Mouse (Mus musculus): ENCODE measurements around the gene Rgs2.
A peak's percentile ranks its signal among the peaks of the same experiment; 100 is the strongest.

The Rgs2 gene

DNA sequence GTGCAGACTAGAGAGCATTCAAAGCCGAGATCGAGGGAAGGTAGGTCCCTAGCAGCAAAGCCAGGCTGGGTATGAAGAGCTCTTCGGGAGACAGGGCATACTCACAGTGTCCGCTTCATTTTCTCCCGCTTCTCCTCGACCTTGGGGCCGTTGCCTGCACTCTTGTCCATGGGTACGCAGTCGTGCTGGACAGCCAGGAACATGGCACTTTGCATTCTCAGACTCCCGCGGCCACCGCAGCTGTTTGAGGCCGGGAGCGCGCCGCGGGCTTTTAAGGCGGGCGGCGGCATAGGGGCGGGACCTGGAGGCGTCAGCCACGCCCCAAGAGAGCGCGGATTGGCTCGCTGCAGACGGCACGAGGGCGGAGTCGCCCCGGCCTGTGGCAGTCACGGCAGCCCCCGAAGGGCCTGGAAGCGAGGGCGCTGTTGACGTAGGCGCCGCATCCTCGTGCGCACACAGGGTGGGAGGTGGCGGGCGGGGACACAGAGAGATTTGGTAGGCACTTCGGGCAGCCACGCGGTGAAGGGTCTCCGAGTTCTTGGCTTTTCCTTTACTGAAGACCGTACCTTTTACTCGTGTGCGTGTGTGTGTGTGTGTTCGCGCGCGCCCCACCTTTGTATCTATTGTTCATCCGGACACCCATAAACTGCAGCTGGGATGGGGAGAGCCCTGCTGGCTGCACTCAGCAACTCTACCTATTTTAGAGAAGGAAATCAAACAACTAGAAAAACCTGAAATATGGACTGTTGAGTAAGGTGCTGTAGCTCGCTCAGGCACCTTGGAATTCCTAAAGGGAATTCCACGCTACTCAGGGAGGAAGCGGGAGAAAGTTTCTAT lies at the start of gene Rgs2:
Gene Rgs2 (minus strand): TSS at position 258 of the 837 bp plus-strand sequence.
- peak; percentile 95 for DNase-seq

GRCm38 (mm10) chr1:144053401-144053800 lies 49.4 kb upstream of the Rgs2 start:
- no peak for DNase-seq

DNA sequence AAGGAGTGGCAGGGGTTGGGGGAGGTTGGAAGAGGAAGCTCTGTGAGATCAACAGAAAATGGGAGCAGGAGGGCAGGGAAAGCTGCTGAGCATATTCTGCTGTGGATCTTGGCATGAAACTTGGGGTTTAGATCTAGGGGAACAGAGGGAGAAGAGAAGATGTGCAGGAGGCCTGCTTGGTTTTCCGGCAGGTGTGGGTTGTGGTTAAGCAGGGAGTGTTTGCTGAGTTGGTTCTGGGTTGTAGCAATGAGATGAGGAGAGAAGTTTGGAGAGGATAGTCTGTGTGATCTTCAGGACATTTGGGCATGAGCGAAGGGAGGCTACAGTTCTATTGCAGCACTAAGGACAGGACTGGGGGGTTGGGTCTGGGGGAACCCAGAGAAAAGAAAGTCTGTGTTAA lies 37.9 kb upstream of the Rgs2 start:
- no peak for DNase-seq

GRCm38 (mm10) chr1:144033498-144033897 lies 29.5 kb upstream of the Rgs2 start:
- no peak for DNase-seq

DNA sequence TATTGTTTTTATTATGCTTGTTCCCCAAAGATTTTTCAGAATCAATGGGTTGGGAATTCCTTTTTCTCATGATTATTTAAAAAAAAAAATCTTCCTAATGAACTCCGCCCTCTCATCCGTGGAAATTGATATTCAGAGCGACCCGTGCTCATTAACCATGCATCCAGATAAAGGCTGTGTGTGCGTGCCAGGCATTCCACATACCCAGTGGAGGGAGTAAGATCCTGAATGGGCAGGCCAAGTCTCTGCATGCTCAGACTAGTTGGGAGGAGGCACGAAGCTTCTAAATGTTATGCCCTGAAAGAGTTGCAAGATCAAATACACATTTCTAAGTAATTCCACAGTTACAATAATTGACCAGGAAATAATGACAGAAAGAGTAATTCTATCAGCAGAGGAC lies 26.5 kb upstream of the Rgs2 start:
- no peak for DNase-seq

- DNase-seq = no peak
These were observed 25.7 kb upstream of the Rgs2 start for GRCm38 (mm10) chr1:144029679-144030078.

GRCm38 (mm10) chr1:144018417-144018958 lies 14.5 kb upstream of the Rgs2 start:
- no peak for DNase-seq

DNA sequence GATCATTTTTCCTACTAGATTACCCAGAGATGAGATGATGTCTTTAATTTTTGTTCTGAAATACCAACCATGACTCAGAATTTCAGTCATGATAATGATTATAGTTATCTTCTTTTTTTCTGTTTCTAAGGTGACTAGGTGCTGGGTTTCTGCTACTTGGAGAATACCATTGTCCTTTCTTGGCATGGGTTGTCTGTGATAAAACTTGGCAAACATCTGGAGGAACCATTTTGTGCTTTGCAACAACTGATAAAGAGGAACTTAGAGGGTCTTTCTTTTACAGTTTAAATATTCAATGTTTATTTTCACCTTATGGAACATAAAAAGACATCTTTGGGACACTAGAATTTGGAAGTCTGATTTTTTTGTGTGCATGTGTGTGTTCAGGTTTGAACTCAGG lies 10.0 kb upstream of the Rgs2 start:
- no peak for DNase-seq

DNA sequence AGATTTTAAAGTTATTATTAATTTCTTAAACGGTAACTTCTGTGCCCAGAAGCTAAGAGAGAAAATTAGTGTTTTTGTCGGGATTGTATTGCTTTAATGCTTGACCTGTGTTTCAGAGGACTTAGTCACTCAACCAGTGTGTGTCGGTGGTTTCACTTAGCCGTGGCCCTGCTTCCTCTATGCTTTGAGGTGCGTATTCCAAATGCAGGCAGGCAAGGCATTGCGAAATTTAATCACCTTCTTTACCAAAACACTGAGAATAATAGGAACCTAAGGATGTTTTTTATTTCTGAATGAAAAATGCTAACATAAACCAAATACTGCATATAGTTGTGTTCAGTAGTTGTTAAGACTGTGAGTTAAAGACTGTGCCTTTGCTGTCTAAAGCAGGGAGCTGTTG lies 3.4 kb upstream of the Rgs2 start:
- no peak for DNase-seq

DNA sequence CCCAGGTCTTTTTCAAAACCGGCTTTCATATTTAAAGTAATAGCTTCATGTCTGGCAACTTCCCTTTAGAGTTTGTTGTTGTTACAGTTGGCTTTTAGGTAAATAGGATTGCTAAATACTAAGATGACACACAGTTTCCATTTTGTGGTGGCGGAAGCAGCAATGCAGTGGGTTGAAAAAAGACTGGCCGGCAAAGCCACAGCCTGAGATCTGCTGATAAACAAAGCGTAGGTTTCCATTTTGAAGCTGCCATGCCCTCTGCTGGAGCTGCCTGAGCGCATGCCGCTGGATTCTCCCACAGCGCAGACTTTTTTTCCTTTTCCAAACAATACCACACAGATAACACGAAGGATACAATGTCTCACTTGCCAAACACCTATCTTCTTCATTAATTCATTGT lies 2.6 kb upstream of the Rgs2 start:
- DNase-seq = peak; percentile 29

DNA sequence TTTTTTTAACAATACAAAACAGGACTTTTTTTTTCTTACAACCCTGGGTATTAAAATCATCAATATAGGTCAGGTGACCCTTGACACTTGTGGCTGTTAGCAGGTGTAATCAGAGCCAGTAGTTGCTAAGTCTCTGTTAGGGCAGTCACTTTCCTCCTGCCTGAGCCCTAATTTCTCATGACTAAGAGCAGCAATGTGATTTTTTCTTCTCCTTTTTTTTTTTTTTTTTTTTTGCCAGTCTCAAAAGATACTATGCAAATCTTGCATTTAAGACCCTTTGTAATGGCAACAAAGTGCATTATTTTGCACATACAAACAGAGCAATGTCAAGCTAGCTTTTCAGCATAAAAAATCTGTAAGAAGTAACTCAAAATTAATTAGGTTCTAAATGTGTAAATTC lies 1.7 kb upstream of the Rgs2 start:
- no peak for DNase-seq

GRCm38 (mm10) chr1:144004741-144005140 lies 780 bp upstream of the Rgs2 start:
- peak; percentile 9 for DNase-seq

GRCm38 (mm10) chr1:144003416-144003815 lies 545 bp downstream of the Rgs2 start:
- DNase-seq = no peak

DNA sequence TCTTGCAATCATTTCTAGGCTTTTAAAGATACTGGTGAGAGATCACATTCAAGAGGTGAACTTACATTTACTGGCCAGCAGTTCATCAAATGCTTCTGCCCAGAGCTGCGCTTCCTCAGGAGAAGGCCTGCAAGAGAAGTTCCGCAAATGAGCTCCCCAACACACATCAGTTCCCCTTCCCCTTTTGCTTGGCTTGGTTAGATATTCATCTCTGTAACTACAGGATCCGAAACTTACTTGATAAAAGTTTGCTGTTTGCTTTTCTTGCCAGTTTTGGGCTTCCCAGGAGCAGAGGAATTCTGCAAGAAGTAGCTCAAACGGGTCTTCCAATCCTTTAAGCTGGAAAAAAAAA lies 1.3 kb downstream of the Rgs2 start:
- no peak for DNase-seq

GRCm38 (mm10) chr1:144002036-144002714 lies 1.8 kb downstream of the Rgs2 start:
- no peak for DNase-seq

DNA sequence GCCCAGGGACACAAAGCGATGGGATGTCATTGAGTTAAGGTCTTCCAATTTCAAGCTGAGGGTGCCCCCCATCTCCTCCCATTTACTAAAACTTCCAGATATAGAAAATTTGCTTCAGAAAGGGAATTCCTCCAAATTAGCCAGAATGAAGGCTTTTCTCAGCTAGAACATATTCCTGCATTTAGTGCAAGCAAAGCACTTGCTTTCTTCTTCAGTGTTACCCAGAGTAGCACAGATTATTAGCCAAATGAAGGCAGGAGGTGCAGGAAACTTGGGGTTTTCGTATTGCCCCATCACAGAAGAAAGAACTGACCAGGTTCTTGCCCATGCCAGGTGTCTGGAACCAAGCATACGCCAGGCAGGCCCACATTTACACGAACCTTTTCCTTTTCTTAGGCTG lies 3.7 kb downstream of the Rgs2 start:
- DNase-seq = no peak

- DNase-seq = no peak
These were observed 4.5 kb downstream of the Rgs2 start for GRCm38 (mm10) chr1:143999371-143999920.

DNA sequence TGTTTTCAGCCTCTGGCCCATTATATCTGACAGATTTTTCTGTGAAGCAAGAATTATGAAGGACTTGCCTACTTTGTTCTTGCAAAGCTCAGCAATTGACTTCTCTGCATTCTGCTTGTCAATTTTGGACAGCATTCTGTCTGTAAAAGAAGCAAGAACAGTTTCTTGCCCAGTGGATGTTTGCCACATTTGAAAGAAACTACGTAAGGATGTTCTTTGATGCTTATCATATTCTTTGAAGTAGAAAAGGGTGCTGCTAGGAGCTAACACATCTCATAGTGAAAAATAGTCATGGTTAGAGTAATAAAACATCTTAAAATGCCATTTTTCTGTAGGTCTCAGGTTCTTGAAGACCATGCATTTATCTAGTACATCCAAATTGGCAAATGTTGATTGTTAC lies 10.9 kb downstream of the Rgs2 start:
- DNase-seq = no peak

DNA sequence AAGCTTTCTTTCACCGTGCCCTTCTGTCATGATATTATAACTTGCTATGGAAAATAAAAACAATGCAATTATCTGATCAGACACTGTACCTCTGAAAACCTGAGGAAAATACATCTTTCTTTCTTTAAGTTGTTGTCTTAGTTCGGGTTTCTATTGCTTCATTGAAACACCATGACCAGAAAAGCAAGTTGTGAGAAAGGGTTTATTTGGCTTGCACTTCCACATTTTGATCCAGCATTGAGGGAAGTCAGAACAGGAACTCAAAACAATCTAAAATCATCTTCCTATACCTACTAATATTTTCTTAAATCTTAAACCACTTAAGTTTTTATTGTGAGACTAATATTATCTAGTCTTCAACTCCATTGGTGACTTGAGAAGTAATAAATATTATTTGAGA lies 11.4 kb downstream of the Rgs2 start:
- DNase-seq = no peak

DNA sequence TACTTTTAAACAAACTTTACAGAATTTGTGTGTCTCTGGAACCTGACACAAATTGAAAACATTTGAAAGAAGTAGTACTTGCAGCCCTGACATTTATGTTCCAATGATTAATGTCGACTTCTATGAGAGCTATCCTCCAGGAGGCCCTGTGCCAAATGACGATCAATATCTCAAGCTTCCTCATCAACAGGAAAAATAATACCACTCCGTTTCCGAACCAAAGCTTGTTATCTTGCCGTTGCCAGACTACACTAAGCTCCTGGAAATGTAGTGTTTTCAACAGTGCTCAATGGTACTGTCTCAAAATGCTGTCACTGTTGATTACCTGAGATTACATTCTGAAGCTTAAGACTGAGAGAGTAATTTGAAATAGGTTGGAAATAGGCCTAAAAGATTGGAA lies 13.7 kb downstream of the Rgs2 start:
- no peak for DNase-seq

- DNase-seq = no peak
These were observed 14.2 kb downstream of the Rgs2 start for GRCm38 (mm10) chr1:143989773-143990172.

- no peak for DNase-seq
These were observed 15.2 kb downstream of the Rgs2 start for GRCm38 (mm10) chr1:143988756-143989155.

GRCm38 (mm10) chr1:143984988-143985625 lies 18.9 kb downstream of the Rgs2 start:
- no peak for DNase-seq

Data from cerebellum, adult 11 months (tissue).